Mouse (Mus musculus): ENCODE measurements around the gene Slc6a16.

GRCm38 (mm10) chr7:45247666-45248065 is 6.8 kb downstream of the Slc6a16 start:
- peak; percentile 19; the same call in 1 of the 2 replicates for TF ChIP-seq CTCF (IDR thresholded peaks at IDR 0.05; ENCODE audit: low read depth)
- no peak for TF ChIP-seq EP300 (IDR thresholded peaks at IDR 0.05; ENCODE audit: low read depth)
